Mouse (Mus musculus) heart, postnatal 0 days (tissue): ENCODE results near the gene Pgm2l1.

Experiments used
- CTCF ChIP-seq: IDR thresholded peaks from 2 replicates; pipeline ENCODE4 v1.5.1; 2016; ENCODE audit warnings: antibody characterized with exemption, control low read depth, low read depth
- EP300 ChIP-seq: IDR thresholded peaks from 2 replicates; pipeline ENCODE4 v1.6.1; 2016; ENCODE audit warnings: antibody characterized with exemption, low read depth

- TF ChIP-seq CTCF (no peak), EP300 (no peak)
Observed at GRCm38 (mm10) chr7:100274507-100274906, 47.3 kb downstream of the Pgm2l1 start.
